Mouse (Mus musculus) CH12.LX (cell line): ENCODE measurements around the gene Tmem184a. TPM values are rescaled to one million over a fixed set of nuclear protein-coding genes. Genes with fewer than 3 reads are reported as not detected.

Experiments used
- DNase-seq: peaks from one replicate; pipeline ENCODE4 v3.0.0-alpha.2; 2013; ENCODE audit errors: extremely low read depth
- H3K27ac ChIP-seq: 2 replicates; pipeline ENCODE4 v1.5.1; 2012; ENCODE audit warnings: low read depth, mild to moderate bottlenecking, control low read depth, moderate library complexity; ENCODE audit not compliant: insufficient read depth
- H3K27me3 ChIP-seq: replicated peaks from 2 replicates; pipeline ENCODE3; 2012; ENCODE audit warnings: inconsistent platforms
- H3K36me3 ChIP-seq, 2 experiments: replicated peaks in 1 of 2; 2 replicates each; pipeline versions ENCODE3 to v1.6.1; 2012; ENCODE audit warnings: inconsistent platforms in 1 of 2, low read length in 1 of 2, mild to moderate bottlenecking in 1 of 2, mixed read lengths in 1 of 2, moderate library complexity in 1 of 2; ENCODE audit not compliant: control insufficient read depth in 1 of 2, insufficient read depth in 1 of 2
- H3K4me1 ChIP-seq, 2 experiments: 2 replicates each; pipeline ENCODE4 v1.6.1; 2012; ENCODE audit warnings: inconsistent platforms in 1 of 2, moderate library complexity in 1 of 2; ENCODE audit not compliant: insufficient read depth in 2 of 2, control insufficient read depth in 1 of 2
- H3K4me2 ChIP-seq: 2 replicates; pipeline ENCODE4 v1.6.1; 2012; ENCODE audit warnings: low read depth, mild to moderate bottlenecking, control low read depth; ENCODE audit not compliant: poor library complexity, insufficient read depth, severe bottlenecking
- H3K4me3 ChIP-seq, 3 experiments: fragments of 150-350 bp in 1 of 3; sonication (generic) in 1 of 3; replicated peaks in 1 of 3; 2 replicates each; pipeline versions ENCODE3 to v1.5.1; 2011 to 2012; ENCODE audit warnings: low read depth in 2 of 3, low read length in 2 of 3, mild to moderate bottlenecking in 2 of 3, moderate library complexity in 2 of 3, control low read depth in 1 of 3, improper control_type of control experiment in 1 of 3, inconsistent platforms in 1 of 3, mixed read lengths in 1 of 3; ENCODE audit not compliant: poor library complexity in 1 of 3
- H3K79me2 ChIP-seq: replicated peaks from 2 replicates; pipeline ENCODE4 v1.6.1; 2012; ENCODE audit warnings: mild to moderate bottlenecking, moderate library complexity; ENCODE audit not compliant: control insufficient read depth, poor library complexity, insufficient read depth, severe bottlenecking; ENCODE audit errors: extremely low read depth
- H3K9ac ChIP-seq: 2 replicates; pipeline ENCODE4 v1.6.1; 2012; ENCODE audit warnings: low read depth, mild to moderate bottlenecking, control low read depth, moderate library complexity; ENCODE audit not compliant: insufficient read depth
- H3K9me3 ChIP-seq: replicated peaks from 2 replicates; pipeline ENCODE3; 2012; ENCODE audit warnings: low read length, inconsistent platforms, mixed read lengths
- CHD1 ChIP-seq: IDR thresholded peaks from 2 replicates; pipeline ENCODE4 v1.6.1; 2012; ENCODE audit warnings: low read depth, low read length, improper control_type of control experiment, inconsistent platforms
- CHD2 ChIP-seq: IDR thresholded peaks from 2 replicates; pipeline ENCODE4 v1.6.1; 2011; ENCODE audit warnings: low read length, improper control_type of control experiment
- CTCF ChIP-seq, 2 experiments: IDR thresholded peaks in 1 of 2; conservative IDR thresholded peaks in 1 of 2; 2 replicates each; pipeline ENCODE4 v1.5.1; 2011 to 2012; ENCODE audit warnings: low read depth in 2 of 2, low read length in 2 of 2, improper control_type of control experiment in 1 of 2, inconsistent platforms in 1 of 2, mild to moderate bottlenecking in 1 of 2, moderate library complexity in 1 of 2
- ETS1 ChIP-seq: conservative IDR thresholded peaks from 2 replicates; pipeline ENCODE4 v1.6.1; 2012; ENCODE audit warnings: low read depth, mild to moderate bottlenecking, inconsistent platforms, low read length, improper control_type of control experiment, moderate library complexity
- HCFC1 ChIP-seq: IDR thresholded peaks from 2 replicates; pipeline ENCODE4 v1.6.1; 2012; ENCODE audit warnings: low read depth, mild to moderate bottlenecking, inconsistent platforms, low read length, improper control_type of control experiment
- JUN ChIP-seq: IDR thresholded peaks from 2 replicates; pipeline ENCODE4 v1.6.1; 2011; ENCODE audit warnings: low read depth, mild to moderate bottlenecking, low read length, improper control_type of control experiment, moderate library complexity; ENCODE audit not compliant: insufficient read depth
- MAZ ChIP-seq: IDR thresholded peaks from 2 replicates; pipeline ENCODE4 v1.6.1; 2012; ENCODE audit warnings: low read depth, mild to moderate bottlenecking, inconsistent platforms, low read length, improper control_type of control experiment, moderate library complexity
- UBTF ChIP-seq: IDR thresholded peaks from 2 replicates; pipeline ENCODE4 v1.6.1; 2012; ENCODE audit warnings: low read depth, mild to moderate bottlenecking, inconsistent platforms, low read length, improper control_type of control experiment, moderate library complexity
- USF1 ChIP-seq: IDR thresholded peaks from 2 replicates; pipeline ENCODE4 v1.6.1; 2014; ENCODE audit warnings: low read depth, mild to moderate bottlenecking, inconsistent platforms, low read length, improper control_type of control experiment
- USF2 ChIP-seq: conservative IDR thresholded peaks from 2 replicates; pipeline ENCODE4 v1.6.1; 2011; ENCODE audit warnings: low read depth, low read length, improper control_type of control experiment
- ZMIZ1 ChIP-seq: IDR thresholded peaks from 2 replicates; pipeline ENCODE4 v1.6.1; 2012; ENCODE audit warnings: low read depth, mild to moderate bottlenecking, inconsistent platforms, low read length, improper control_type of control experiment
- dilution Hi-C: fragments of 300-500 bp; cut with MboI; formaldehyde crosslinking; loops from 2 replicates; pipeline ENCODE4 v1.14.3; 2020; ENCODE audit warnings: low sequenced_read_pairs; ENCODE audit not compliant: extremely low pct_unique_long_range_greater_than_20kb, extremely low pct_ligation_motif_present
- in situ Hi-C: fragments of 300-500 bp; cut with MboI; formaldehyde crosslinking; loops from 3 replicates; pipeline ENCODE4 v1.14.3; 2019; ENCODE audit warnings: low sequenced_read_pairs, low pct_ligation_motif_present, low pct_unique_long_range_greater_than_20kb, mixed read lengths
- polyA plus RNA-seq: library from polyadenylated mRNA; unstranded; fragments of >175 nt; gene quantifications from 2 replicates; pipeline ENCODE4 v1.2.1, GENCODE M21; 2012; ENCODE audit warnings: low read depth; ENCODE audit not compliant: insufficient read length
- total RNA-seq, 2 experiments: library from RNA; depleted of rRNA; stranded (reverse); fragments of 300-350 nt in 1 of 2; fragments of >200 nt in 1 of 2; gene quantifications; 2 replicates each; pipeline ENCODE4 v1.2.3; 2012 to 2014

The Tmem184a gene
- total and polyA plus RNA-seq, 3 experiments, result 0.16 to 0.20 TPM; not detected in 1

GRCm38 (mm10) chr5:139764296-139764695 lies 55.4 kb downstream of the Tmem184a start:
- no peaks in the 10 kb centered on the region for H3K4me1 ChIP-seq
- no peak overlapping the region for H3K4me2 ChIP-seq
- H3K9ac ChIP-seq, result no peak overlapping the region
- in situ Hi-C loops, result no loop called here
- DNase-seq, result peak; percentile 40
- H3K27ac ChIP-seq, result no peak overlapping the region
- H3K9me3 ChIP-seq, result no peaks in the 10 kb centered on the region
- H3K79me2 ChIP-seq, result no peaks in the 10 kb centered on the region
- no peaks in the 10 kb centered on the region for H3K27me3 ChIP-seq
- H3K36me3 ChIP-seq, result peaks cover 95 to 99% of the 10 kb centered on the region in 2 experiments
- no peak overlapping the region for H3K4me3 ChIP-seq
- no peak for TF ChIP-seq JUN
- TF ChIP-seq CTCF (conservative IDR thresholded peaks at IDR 0.05 in 1 of 2, IDR thresholded peaks at IDR 0.05 in 1 of 2; ENCODE audit: low read depth in 2 of 2, low read length in 2 of 2), result peak; percentile 61 to 76
- TF ChIP-seq, all 38 proteins: peak for 1
- dilution Hi-C loops, result no loop called here

GRCm38 (mm10) chr5:139758096-139758495 lies 61.6 kb downstream of the Tmem184a start:
- Histone ChIP-seq H3K9ac (no peak overlapping the region), H3K36me3 (peaks cover 97 to 100% of the 10 kb centered on the region in 2 experiments)
- TF ChIP-seq ZMIZ1 (no peak), MAZ (no peak), UBTF (no peak), CHD2 (no peak), USF2 (no peak)
- TF ChIP-seq, all 38 proteins: peak for 0

GRCm38 (mm10) chr5:139756586-139756985 lies 63.1 kb downstream of the Tmem184a start:
- peaks cover 97 to 100% of the 10 kb centered on the region in 2 experiments for H3K36me3 ChIP-seq
- in situ Hi-C loops (no loop called here), dilution Hi-C loops (no loop called here)

More at GRCm38 (mm10) chr5:139758096-139758495, 61.6 kb downstream of the Tmem184a start:
- Histone ChIP-seq H3K27ac (no peak overlapping the region), H3K9me3 (no peaks in the 10 kb centered on the region), H3K4me2 (no peak overlapping the region), H3K27me3 (no peaks in the 10 kb centered on the region), H3K79me2 (no peaks in the 10 kb centered on the region), H3K4me3 (no peak overlapping the region), H3K4me1 (0 out of 4 replicates have a peak, but pooled peaks cover 0 to 2% of the 10 kb centered on the region in 2 experiments)
- dilution Hi-C loops, result no loop called here
- in situ Hi-C loops, result no loop called here
- DNase-seq, result no peak

More at GRCm38 (mm10) chr5:139756586-139756985, 63.1 kb downstream of the Tmem184a start:
- Histone ChIP-seq H3K79me2 (no peaks in the 10 kb centered on the region), H3K4me2 (no peak overlapping the region), H3K9me3 (no peaks in the 10 kb centered on the region), H3K4me3 (no peak overlapping the region), H3K4me1 (0 out of 4 replicates have a peak, but pooled peaks cover 0 to 2% of the 10 kb centered on the region in 2 experiments), H3K27ac (no peak overlapping the region), H3K27me3 (no peaks in the 10 kb centered on the region), H3K9ac (no peak overlapping the region)
- TF ChIP-seq ETS1, result no peak
- TF ChIP-seq JUN, result no peak
- no peak for TF ChIP-seq HCFC1
- no peak for TF ChIP-seq USF1
- TF ChIP-seq CHD1, result no peak
- no peak for DNase-seq
